20 mouse cellular contexts compared by ENCODE assay signal in the genomic region with DNA sequence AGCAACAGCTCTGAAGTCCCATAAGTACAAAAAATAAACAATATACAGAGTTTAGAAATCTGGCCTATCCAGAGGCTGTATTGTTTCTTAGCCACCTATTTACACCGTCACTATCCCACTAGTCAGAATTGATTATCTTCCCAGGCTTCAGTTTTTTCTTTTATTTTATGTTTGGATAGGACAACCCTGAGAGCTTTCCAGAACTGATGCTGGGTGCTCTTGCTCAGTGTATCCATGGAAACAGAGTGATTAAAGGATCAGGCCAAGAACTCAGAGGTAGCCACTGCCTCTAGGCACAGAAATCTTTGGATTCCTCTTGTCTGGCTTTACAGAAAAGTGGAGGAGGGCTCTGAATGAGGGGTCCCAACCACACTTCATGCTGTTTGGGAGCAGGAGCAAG. TPM values are rescaled to one million over a fixed set of nuclear protein-coding genes. Genes with fewer than 3 reads are reported as not detected.
DNase-seq lines count a peak whose midpoint lies in the region; ATAC-seq lines count a peak whose summit lies in the region.
"Had no signal": no experiment of that assay in that cellular context is flagged by ENCODE, and none has a peak within 500 bp of the region (broad histone marks: within the 10 kb centered on the region; RNA-seq: fewer than 3 reads in every experiment).

No protein-coding gene starts in this region.

- H3K4me1 ChIP-seq in forebrain, embryonic 16.5 days (replicated peaks; ENCODE audit: control insufficient read depth, insufficient read depth, low read length) = no peaks in the 10 kb centered on the region
- H3K4me1 ChIP-seq in forebrain, embryonic 10.5 days = 0 out of 2 replicates have a peak, but pooled peaks cover 3% of the 10 kb centered on the region
- no peaks in the 10 kb centered on the region for H3K4me1 ChIP-seq in midbrain, embryonic 11.5 days (ENCODE audit: control insufficient read depth, insufficient read depth, low read length)
- peaks cover 4% of the 10 kb centered on the region; the same call in 1 of the 2 replicates for H3K4me1 ChIP-seq in midbrain, embryonic 10.5 days
- no peaks in the 10 kb centered on the region for H3K4me1 ChIP-seq in midbrain, embryonic 14.5 days (ENCODE audit: control insufficient read depth, insufficient read depth, low read length)
- H3K4me1 ChIP-seq in heart, embryonic 10.5 days = no peaks in the 10 kb centered on the region
- H3K4me1 ChIP-seq: embryonic facial prominence, embryonic 15.5 days; heart, embryonic 13.5 days had no signal

- H3K27ac ChIP-seq in forebrain, embryonic 16.5 days (ENCODE audit: low read length) = no peak overlapping the region
- no peak overlapping the region for H3K27ac ChIP-seq in forebrain, embryonic 10.5 days
- no peak overlapping the region for H3K27ac ChIP-seq in midbrain, embryonic 11.5 days (ENCODE audit: low read depth, low read length)
- no peak overlapping the region for H3K27ac ChIP-seq in midbrain, embryonic 10.5 days (replicated peaks)
- H3K27ac ChIP-seq in midbrain, embryonic 14.5 days (replicated peaks; ENCODE audit: low read depth, low read length) = 0 out of 2 replicates have a peak overlapping the region, but pooled peaks have one; percentile 6
- no peak overlapping the region for H3K27ac ChIP-seq in heart, embryonic 10.5 days
- H3K27ac ChIP-seq: embryonic facial prominence, embryonic 15.5 days; gastrocnemius, adult 2 months; heart, embryonic 13.5 days; hindbrain, postnatal 0 days had no signal

- no peak overlapping the region for H3K4me2 ChIP-seq in forebrain, embryonic 16.5 days (ENCODE audit: low read length)
- no peak overlapping the region for H3K4me2 ChIP-seq in midbrain, embryonic 11.5 days
- H3K4me2 ChIP-seq in midbrain, embryonic 14.5 days (ENCODE audit: low read length) = no peak overlapping the region
- H3K4me2 ChIP-seq: embryonic facial prominence, embryonic 15.5 days; heart, embryonic 13.5 days had no signal

- no peak for DNase-seq in forebrain, embryonic 10.5 days (ENCODE audit: extremely low spot score, low spot score)
- DNase-seq in midbrain, embryonic 11.5 days (ENCODE audit: low spot score, missing footprints) = peak; percentile 61
- DNase-seq in midbrain, embryonic 10.5 days (ENCODE audit: low spot score) = no peak
- peak; percentile 42 for DNase-seq in midbrain, embryonic 14.5 days
- no peak for DNase-seq in layer of hippocampus, adult 9-11 months
- no peak for DNase-seq in heart, embryonic 10.5 days (ENCODE audit: low spot score)
- DNase-seq: adrenal gland, adult 2 months; adrenal gland, postnatal 25 days; cerebellum, adult 11 months; cerebellum, adult 8-10 months; cerebellum, postnatal 25 days; gastrocnemius, adult 2 months; gastrocnemius, postnatal 25 days; heart, postnatal 36 days; kidney, adult 18-20 months had no signal

- no peaks in the 10 kb centered on the region for H3K36me3 ChIP-seq in forebrain, embryonic 16.5 days (ENCODE audit: control insufficient read depth, insufficient read depth)
- no peaks in the 10 kb centered on the region for H3K36me3 ChIP-seq in forebrain, embryonic 10.5 days (replicated peaks)
- no peaks in the 10 kb centered on the region for H3K36me3 ChIP-seq in midbrain, embryonic 11.5 days (ENCODE audit: control insufficient read depth, insufficient read depth, low read length)
- H3K36me3 ChIP-seq in midbrain, embryonic 10.5 days = no peaks in the 10 kb centered on the region
- no peaks in the 10 kb centered on the region for H3K36me3 ChIP-seq in midbrain, embryonic 14.5 days (ENCODE audit: control insufficient read depth, insufficient read depth, low read length)
- H3K36me3 ChIP-seq in heart, embryonic 10.5 days = no peaks in the 10 kb centered on the region
- H3K36me3 ChIP-seq: embryonic facial prominence, embryonic 15.5 days; heart, embryonic 13.5 days had no signal

- no peak overlapping the region for H3K9ac ChIP-seq in forebrain, embryonic 16.5 days (replicated peaks; ENCODE audit: low read depth, low read length)
- H3K9ac ChIP-seq in midbrain, embryonic 11.5 days (ENCODE audit: low read length) = no peak overlapping the region
- no peak overlapping the region for H3K9ac ChIP-seq in midbrain, embryonic 14.5 days (replicated peaks; ENCODE audit: low read length)
- H3K9ac ChIP-seq: embryonic facial prominence, embryonic 15.5 days; heart, embryonic 13.5 days had no signal

- 45% methylated on average over 1 of the region's 1 CpGs for WGBS in forebrain, embryonic 16.5 days
- WGBS in forebrain, embryonic 10.5 days = 77% methylated on average over 1 of the region's 1 CpGs
- 48% methylated on average over 1 of the region's 1 CpGs for WGBS in midbrain, embryonic 11.5 days
- WGBS in midbrain, embryonic 10.5 days = 67% methylated on average over 1 of the region's 1 CpGs
- WGBS in midbrain, embryonic 14.5 days = 52% methylated on average over 1 of the region's 1 CpGs
- WGBS in heart, embryonic 10.5 days = 79% methylated on average over 1 of the region's 1 CpGs

- ATAC-seq in forebrain, embryonic 16.5 days = peak; percentile 52; the same call in 1 of the 2 replicates
- 0 out of 2 replicates have a peak, but pooled peaks have one; percentile 24 for ATAC-seq in midbrain, embryonic 11.5 days (ENCODE audit: low FRiP score)
- no peak for ATAC-seq in midbrain, embryonic 14.5 days (ENCODE audit: low FRiP score, low TSS enrichment)
- ATAC-seq: hindbrain, postnatal 0 days had no signal

- no peak overlapping the region for H3K4me3 ChIP-seq in forebrain, embryonic 16.5 days (replicated peaks; ENCODE audit: low read length)
- H3K4me3 ChIP-seq in forebrain, embryonic 10.5 days = no peak overlapping the region
- no peak overlapping the region for H3K4me3 ChIP-seq in midbrain, embryonic 11.5 days (ENCODE audit: low read depth, low read length)
- no peak overlapping the region for H3K4me3 ChIP-seq in midbrain, embryonic 10.5 days
- H3K4me3 ChIP-seq in midbrain, embryonic 14.5 days (replicated peaks; ENCODE audit: low read depth, low read length) = no peak overlapping the region
- H3K4me3 ChIP-seq in heart, embryonic 10.5 days = no peak overlapping the region
- H3K4me3 ChIP-seq: embryonic facial prominence, embryonic 15.5 days; erythroblast, embryonic 14.5 days; gastrocnemius, adult 2 months; heart, embryonic 13.5 days had no signal

- no peaks in the 10 kb centered on the region for H3K27me3 ChIP-seq in forebrain, embryonic 16.5 days (replicated peaks; ENCODE audit: control insufficient read depth, insufficient read depth, low read length)
- no peaks in the 10 kb centered on the region for H3K27me3 ChIP-seq in forebrain, embryonic 10.5 days (ENCODE audit: poor library complexity, severe bottlenecking)
- no peaks in the 10 kb centered on the region for H3K27me3 ChIP-seq in midbrain, embryonic 11.5 days (ENCODE audit: control insufficient read depth, insufficient read depth, low read length)
- no peaks in the 10 kb centered on the region for H3K27me3 ChIP-seq in midbrain, embryonic 10.5 days (ENCODE audit: low read depth, poor library complexity, severe bottlenecking)
- H3K27me3 ChIP-seq in midbrain, embryonic 14.5 days (ENCODE audit: control insufficient read depth, insufficient read depth, low read length) = no peaks in the 10 kb centered on the region
- no peaks in the 10 kb centered on the region for H3K27me3 ChIP-seq in heart, embryonic 10.5 days (ENCODE audit: insufficient read depth, poor library complexity, severe bottlenecking)
- H3K27me3 ChIP-seq: embryonic facial prominence, embryonic 15.5 days; heart, embryonic 13.5 days had no signal

- no peaks in the 10 kb centered on the region for H3K9me3 ChIP-seq in forebrain, embryonic 16.5 days (ENCODE audit: control insufficient read depth, low read length)
- H3K9me3 ChIP-seq in forebrain, embryonic 10.5 days = no peaks in the 10 kb centered on the region
- no peaks in the 10 kb centered on the region for H3K9me3 ChIP-seq in midbrain, embryonic 11.5 days (ENCODE audit: control insufficient read depth, low read length)
- no peaks in the 10 kb centered on the region for H3K9me3 ChIP-seq in midbrain, embryonic 10.5 days (replicated peaks)
- no peaks in the 10 kb centered on the region for H3K9me3 ChIP-seq in midbrain, embryonic 14.5 days (ENCODE audit: control insufficient read depth, low read length)
- no peaks in the 10 kb centered on the region for H3K9me3 ChIP-seq in heart, embryonic 10.5 days
- H3K9me3 ChIP-seq: embryonic facial prominence, embryonic 15.5 days; heart, embryonic 13.5 days had no signal

RNA-seq across cellular contexts. Expression of gene Lmcd1, which starts 55.3 kb away (rescaled TPM):
- polyA plus RNA-seq in forebrain, embryonic 16.5 days (2015; fragmentation: Nextera tagmentation; extraction: Ambion mirVana) = 10.6 and 13.6 TPM in 2 replicates
- polyA plus RNA-seq in forebrain, embryonic 10.5 days (2016; fragmentation: Nextera tagmentation; extraction: Ambion mirVana) = 1.1 and 2.3 TPM in 2 replicates
- 3.0 and 3.8 TPM in 2 replicates for polyA plus RNA-seq in midbrain, embryonic 11.5 days (2014; fragmentation: Nextera tagmentation; extraction: Ambion mirVana)
- polyA plus RNA-seq in midbrain, embryonic 10.5 days (2016; fragmentation: Nextera tagmentation; extraction: Ambion mirVana) = 0.95 and 1.8 TPM in 2 replicates
- 11.5 and 16.2 TPM in 2 replicates for polyA plus RNA-seq in midbrain, embryonic 14.5 days (2014; fragmentation: Nextera tagmentation; extraction: Ambion mirVana)
- polyA plus RNA-seq in heart, embryonic 10.5 days (2016; fragmentation: Nextera tagmentation; extraction: Ambion mirVana) = 12.8 and 30.3 TPM in 2 replicates
- polyA plus RNA-seq: erythroblast, embryonic 14.5 days had no signal

Comparison
In these comparisons a context has a peak if more than half of its experiments do, and no peak if none do; other contexts are left out.
1. DNase-seq: peak in midbrain, embryonic 11.5 days (single experiment) and midbrain, embryonic 14.5 days (single experiment); none in forebrain, embryonic 10.5 days (single experiment), midbrain, embryonic 10.5 days (single experiment), layer of hippocampus, adult 9-11 months (single experiment) and heart, embryonic 10.5 days (single experiment).